Mouse (Mus musculus) thymus, adult 2 months (tissue): ENCODE results near the gene Ltbr. TPM values are rescaled to one million over a fixed set of nuclear protein-coding genes. Genes with fewer than 3 reads are reported as not detected.
"Not testable (repeated sequence)": the region's sequence is repeated elsewhere in the genome, so short reads cannot be mapped to it uniquely, and the experiment has no call there.

Source experiments
- DNase-seq: peaks from one replicate; pipeline ENCODE4 v3.0.0; 2021
- H3K27ac ChIP-seq: fragments of 200-500 bp; 2 replicates; pipeline ENCODE4 v1.5.1; 2012; ENCODE audit warnings: low read length, control low read depth; ENCODE audit not compliant: control insufficient read depth, insufficient read depth
- H3K27me3 ChIP-seq: fragments of 200-500 bp; 2 replicates; pipeline ENCODE4 v1.6.1; 2012; ENCODE audit warnings: mild to moderate bottlenecking, low read length, moderate library complexity, mixed read lengths; ENCODE audit not compliant: control insufficient read depth, insufficient read depth
- H3K36me3 ChIP-seq: fragments of 200-500 bp; 2 replicates; pipeline ENCODE4 v1.6.1; 2012; ENCODE audit warnings: mild to moderate bottlenecking, low read length, moderate library complexity; ENCODE audit not compliant: control insufficient read depth, insufficient read depth
- H3K4me1 ChIP-seq: fragments of 200-500 bp; replicated peaks from 2 replicates; pipeline ENCODE4 v1.6.1; 2012; ENCODE audit warnings: low read length; ENCODE audit not compliant: control insufficient read depth, insufficient read depth
- H3K4me3 ChIP-seq: fragments of 200-500 bp; 2 replicates; pipeline ENCODE4 v1.5.1; 2012; ENCODE audit warnings: mild to moderate bottlenecking, low read length, control low read depth, moderate library complexity; ENCODE audit not compliant: control insufficient read depth, insufficient read depth
- CTCF ChIP-seq: fragments of 200-500 bp; IDR thresholded peaks from 2 replicates; pipeline ENCODE4 v1.5.1; 2012; ENCODE audit warnings: mild to moderate bottlenecking, control low read depth, low read length, moderate library complexity, borderline replicate concordance; ENCODE audit not compliant: control insufficient read depth, poor library complexity, insufficient read depth; ENCODE audit errors: extremely low read depth
- POLR2A ChIP-seq: fragments of 200-500 bp; IDR thresholded peaks from 2 replicates; pipeline ENCODE4 v1.6.1; 2012; ENCODE audit warnings: mild to moderate bottlenecking, low read length, control low read depth, moderate library complexity; ENCODE audit not compliant: control insufficient read depth, poor library complexity, insufficient read depth; ENCODE audit errors: extremely low read depth
- WGBS: fragments of 180-500 bp; shearing (Covaris S2); methylation state at CpG from one replicate; pipeline ENCODE4 v1.1.7; 2018; 5-methylcytosine and 5-hydroxymethylcytosine counted together
- polyA plus RNA-seq: library from polyadenylated mRNA; depleted of rRNA; stranded (reverse); fragments of >200 nt; gene quantifications from 2 replicates; pipeline ENCODE4 v1.2.3, GENCODE M21; 2012

Gene Ltbr
- polyA plus RNA-seq, 1 experiment, result 30.6 TPM

DNA sequence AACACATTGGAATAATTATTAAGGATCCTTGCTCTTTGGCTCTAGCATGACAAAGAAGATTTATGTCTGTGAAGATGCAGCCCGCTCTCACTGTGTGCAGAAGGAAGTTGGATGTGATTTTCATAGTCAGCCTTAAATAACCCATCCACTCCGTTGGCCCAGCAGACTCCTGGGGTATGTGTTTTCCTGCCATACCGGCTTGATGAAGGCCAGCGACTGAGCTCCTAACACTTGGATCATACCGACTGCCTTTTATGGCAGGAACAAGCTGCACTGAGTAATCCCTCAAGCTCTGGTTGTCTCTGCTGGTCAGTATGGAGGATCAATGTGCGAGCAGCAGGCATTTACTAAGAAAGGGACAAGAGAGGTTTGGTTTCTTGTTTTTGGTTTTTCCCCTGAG lies 8.2 kb downstream of the Ltbr start:
- no peak for DNase-seq
- H3K27ac ChIP-seq, result no peak overlapping the region
- peaks cover 9% of the 10 kb centered on the region for H3K4me1 ChIP-seq
- H3K27me3 ChIP-seq, result no peaks in the 10 kb centered on the region
- no peaks in the 10 kb centered on the region for H3K36me3 ChIP-seq
- no peak overlapping the region for H3K4me3 ChIP-seq
- TF ChIP-seq CTCF (no peak), POLR2A (no peak)
- 96% methylated on average over 6 of the region's 6 CpGs for WGBS

- not testable (repeated sequence) for H3K27me3 ChIP-seq, H3K4me3 ChIP-seq, H3K36me3 ChIP-seq, H3K27ac ChIP-seq, H3K4me1 ChIP-seq, DNase-seq
- 94% methylated on average over 7 of the region's 7 CpGs for WGBS
These were observed 9.3 kb downstream of the Ltbr start for GRCm38 (mm10) chr6:125304408-125304807.

DNA sequence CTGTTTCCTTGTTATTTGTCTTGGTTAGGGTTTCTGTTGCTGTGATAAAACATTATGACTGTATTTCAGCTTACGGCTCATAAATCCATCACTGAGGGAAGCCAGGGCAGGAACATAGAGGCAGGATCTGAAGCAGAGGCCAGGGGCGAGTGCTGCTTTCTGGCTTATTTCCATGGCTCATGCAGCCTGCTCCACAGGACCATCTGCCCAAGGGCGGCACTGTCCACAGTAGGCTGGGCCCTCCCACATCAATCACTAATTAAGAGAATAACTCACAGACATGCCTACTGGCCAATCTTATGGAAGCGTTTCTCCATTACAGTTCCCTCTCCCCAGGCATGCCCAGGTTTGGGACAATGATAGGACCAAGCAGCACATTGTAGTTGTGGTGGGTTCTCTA lies 10.4 kb downstream of the Ltbr start:
- Histone ChIP-seq H3K27me3 (no peaks in the 10 kb centered on the region), H3K36me3 (no peaks in the 10 kb centered on the region), H3K4me3 (no peak overlapping the region), H3K4me1 (peaks cover 9% of the 10 kb centered on the region), H3K27ac (no peak overlapping the region)
- no peak for TF ChIP-seq POLR2A
- TF ChIP-seq CTCF, result no peak
- 94% methylated on average over 4 of the region's 4 CpGs for WGBS
- no peak for DNase-seq

DNA sequence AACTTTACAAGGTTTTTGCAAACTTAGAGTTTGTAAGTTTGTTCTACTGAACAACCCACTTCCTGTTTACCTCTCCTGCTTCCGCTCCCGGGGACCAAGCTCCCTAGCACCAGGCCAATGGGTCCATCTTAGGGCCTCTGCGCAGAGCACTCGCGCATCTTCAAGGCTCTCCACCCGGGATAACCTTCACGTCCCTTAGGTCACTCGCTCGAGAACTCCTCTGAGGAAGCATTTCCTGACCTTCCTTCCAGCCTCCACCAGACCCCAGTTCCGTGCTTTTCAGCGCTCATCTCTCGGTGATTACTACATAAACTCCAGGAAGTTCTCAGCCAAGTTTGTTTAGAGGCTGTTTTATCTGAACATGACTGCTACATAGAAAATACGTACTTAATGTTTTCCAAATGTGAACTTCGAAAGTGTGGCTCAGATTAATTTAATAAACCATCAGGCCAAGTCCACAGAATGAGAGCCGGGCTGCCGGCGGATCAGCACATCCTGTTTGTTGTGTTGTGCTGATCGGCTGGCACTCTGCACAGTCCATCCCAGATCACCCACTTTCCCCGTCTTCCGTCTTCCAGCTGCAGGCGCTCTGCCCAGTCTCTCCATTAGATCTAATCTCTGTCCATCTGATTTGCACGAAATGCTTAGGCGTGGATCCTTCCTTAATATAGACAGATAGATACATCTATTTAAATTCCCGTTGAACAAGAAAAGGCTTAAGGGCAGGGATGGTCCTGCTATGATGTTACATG lies 11.3 kb downstream of the Ltbr start:
- Histone ChIP-seq H3K27me3 (no peaks in the 10 kb centered on the region), H3K4me3 (no peak overlapping the region), H3K36me3 (no peaks in the 10 kb centered on the region), H3K27ac (peak overlapping the region; percentile 84; the same call in 1 of the 2 replicates), H3K4me1 (peaks cover 9% of the 10 kb centered on the region)
- WGBS, result 89% methylated on average over 24 of the region's 24 CpGs
- peak; percentile 31 for DNase-seq
- no peak for TF ChIP-seq CTCF
- TF ChIP-seq POLR2A, result no peak

- no peak for TF ChIP-seq CTCF
- TF ChIP-seq POLR2A, result no peak
- DNase-seq, result no peak
- 84% methylated on average over 1 of the region's 1 CpGs for WGBS
- H3K27ac ChIP-seq, result no peak overlapping the region
- no peak overlapping the region for H3K4me3 ChIP-seq
- peaks cover 9% of the 10 kb centered on the region for H3K4me1 ChIP-seq
- H3K36me3 ChIP-seq, result no peaks in the 10 kb centered on the region
- H3K27me3 ChIP-seq, result no peaks in the 10 kb centered on the region
These were observed 12.7 kb downstream of the Ltbr start for GRCm38 (mm10) chr6:125300982-125301381.

DNA sequence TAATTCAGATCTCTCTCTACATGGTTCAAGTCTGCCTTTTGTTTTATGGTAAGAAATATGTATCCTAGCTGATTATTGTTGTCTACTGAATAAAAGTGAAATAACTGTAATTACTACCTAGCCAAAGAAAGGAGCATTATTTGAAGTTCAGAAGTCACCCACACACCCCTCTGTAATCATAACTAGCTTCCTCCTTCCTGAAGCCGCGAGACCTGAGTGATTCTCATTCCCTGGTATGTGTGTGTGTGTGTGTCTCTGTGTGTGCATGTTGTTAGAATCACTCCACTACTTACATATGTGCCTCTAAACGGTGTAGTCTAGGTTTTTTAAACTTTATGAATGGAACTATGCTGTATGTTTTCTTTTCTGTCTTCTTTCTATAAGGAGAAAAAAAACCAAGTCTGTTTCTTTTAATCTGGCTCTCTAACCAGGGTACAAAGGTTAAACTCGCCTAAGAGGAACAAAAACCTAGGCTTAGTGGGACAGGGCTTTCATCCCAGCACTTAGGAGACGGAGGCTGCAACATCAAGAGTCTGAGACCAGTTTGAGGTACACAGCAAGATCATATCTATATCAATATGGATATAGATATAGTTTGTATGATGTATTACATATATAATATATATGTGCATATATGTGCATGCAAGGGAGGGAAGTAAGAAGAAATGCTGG lies 16.4 kb downstream of the Ltbr start:
- no peak for DNase-seq
- Histone ChIP-seq H3K27me3 (no peaks in the 10 kb centered on the region), H3K4me1 (peaks cover 9% of the 10 kb centered on the region), H3K4me3 (no peak overlapping the region), H3K36me3 (no peaks in the 10 kb centered on the region), H3K27ac (no peak overlapping the region)
- TF ChIP-seq POLR2A, result no peak
- 65% methylated on average over 5 of the region's 5 CpGs for WGBS

- no peak overlapping the region for H3K4me3 ChIP-seq
- WGBS, result 93% methylated on average over 4 of the region's 4 CpGs
- TF ChIP-seq CTCF (no peak), POLR2A (no peak)
- no peak overlapping the region for H3K27ac ChIP-seq
- no peaks in the 10 kb centered on the region for H3K4me1 ChIP-seq
- H3K27me3 ChIP-seq, result no peaks in the 10 kb centered on the region
- H3K36me3 ChIP-seq, result no peaks in the 10 kb centered on the region
- DNase-seq, result no peak
These were observed 19.6 kb downstream of the Ltbr start for GRCm38 (mm10) chr6:125294049-125294448.
